Mouse (Mus musculus): ENCODE data around the gene Ypel5. TPM values are rescaled to one million over a fixed set of nuclear protein-coding genes. Genes with fewer than 3 reads are reported as not detected.
A peak's percentile ranks its signal among the peaks of the same experiment; 100 is the strongest.

Gene Ypel5
- polyA plus RNA-seq, 1 experiment from 2014 or later = 53.8 TPM

GRCm38 (mm10) chr17:72881804-72882203 lies 45.6 kb downstream of the Ypel5 start:
- Histone ChIP-seq H3K9ac (replicated peaks; ENCODE audit: low read length) (no peak overlapping the region), H3K9me3 (replicated peaks; ENCODE audit: control insufficient read depth, low read length) (no peaks in the 10 kb centered on the region), H3K4me1 (ENCODE audit: control insufficient read depth, insufficient read depth, low read length) (no peaks in the 10 kb centered on the region), H3K27ac (replicated peaks; ENCODE audit: low read depth, low read length) (no peak overlapping the region), H3K36me3 (replicated peaks; ENCODE audit: control insufficient read depth, insufficient read depth, low read depth, low read length) (no peaks in the 10 kb centered on the region), H3K27me3 (ENCODE audit: control insufficient read depth, insufficient read depth, low read length) (no peaks in the 10 kb centered on the region), H3K4me3 (ENCODE audit: low read depth, low read length) (no peak overlapping the region), H3K4me2 (ENCODE audit: low read depth, low read length) (no peak overlapping the region)
- 49% methylated on average over 1 of the region's 1 CpGs for WGBS
- DNase-seq (ENCODE audit: low spot score) (no peak), ATAC-seq (replicated peaks; ENCODE audit: insufficient number of reproducible peaks, low FRiP score, low TSS enrichment, low read depth) (no peak)

- H3K4me1 ChIP-seq (ENCODE audit: control insufficient read depth, insufficient read depth, low read length) = peaks cover 2% of the 10 kb centered on the region; the same call in 1 of the 2 replicates
- no peak overlapping the region for H3K4me3 ChIP-seq (ENCODE audit: low read depth, low read length)
- H3K9me3 ChIP-seq (replicated peaks; ENCODE audit: control insufficient read depth, low read length) = no peaks in the 10 kb centered on the region
- ATAC-seq (replicated peaks; ENCODE audit: insufficient number of reproducible peaks, low FRiP score, low TSS enrichment, low read depth) (peak; percentile 52; the same call in 1 of the 2 replicates), DNase-seq (ENCODE audit: low spot score) (peak; percentile 86)
- no peak overlapping the region for H3K9ac ChIP-seq (replicated peaks; ENCODE audit: low read length)
- no peak overlapping the region for H3K27ac ChIP-seq (replicated peaks; ENCODE audit: low read depth, low read length)
- 10% methylated on average over 19 of the region's 20 CpGs for WGBS
- no peaks in the 10 kb centered on the region for H3K36me3 ChIP-seq (replicated peaks; ENCODE audit: control insufficient read depth, insufficient read depth, low read depth, low read length)
- H3K27me3 ChIP-seq (ENCODE audit: control insufficient read depth, insufficient read depth, low read length) = no peaks in the 10 kb centered on the region
- H3K4me2 ChIP-seq (ENCODE audit: low read depth, low read length) = no peak overlapping the region
Observed at GRCm38 (mm10) chr17:72889556-72890397, 53.5 kb downstream of the Ypel5 start.

- WGBS = 45% methylated on average over 8 of the region's 8 CpGs
- Histone ChIP-seq H3K4me2 (ENCODE audit: low read depth, low read length) (no peak overlapping the region), H3K4me1 (ENCODE audit: control insufficient read depth, insufficient read depth, low read length) (peaks cover 2% of the 10 kb centered on the region; the same call in 1 of the 2 replicates), H3K27ac (replicated peaks; ENCODE audit: low read depth, low read length) (no peak overlapping the region), H3K36me3 (replicated peaks; ENCODE audit: control insufficient read depth, insufficient read depth, low read depth, low read length) (no peaks in the 10 kb centered on the region), H3K9ac (replicated peaks; ENCODE audit: low read length) (no peak overlapping the region), H3K9me3 (replicated peaks; ENCODE audit: control insufficient read depth, low read length) (no peaks in the 10 kb centered on the region), H3K27me3 (ENCODE audit: control insufficient read depth, insufficient read depth, low read length) (no peaks in the 10 kb centered on the region), H3K4me3 (ENCODE audit: low read depth, low read length) (no peak overlapping the region)
- DNase-seq (ENCODE audit: low spot score) = no peak
- peak; percentile 62; the same call in 1 of the 2 replicates for ATAC-seq (replicated peaks; ENCODE audit: insufficient number of reproducible peaks, low FRiP score, low TSS enrichment, low read depth)
Observed at GRCm38 (mm10) chr17:72890398-72890898, 54.2 kb downstream of the Ypel5 start.

- no peak overlapping the region for H3K9ac ChIP-seq (replicated peaks; ENCODE audit: low read length)
- no peak for DNase-seq (ENCODE audit: low spot score)
- no peaks in the 10 kb centered on the region for H3K9me3 ChIP-seq (replicated peaks; ENCODE audit: control insufficient read depth, low read length)
- no peak overlapping the region for H3K27ac ChIP-seq (replicated peaks; ENCODE audit: low read depth, low read length)
- no peak overlapping the region for H3K4me3 ChIP-seq (ENCODE audit: low read depth, low read length)
- whole genome bisulfite sequencing = 85% methylated on average over 6 of the region's 6 CpGs
- H3K36me3 ChIP-seq (replicated peaks; ENCODE audit: control insufficient read depth, insufficient read depth, low read depth, low read length) = no peaks in the 10 kb centered on the region
- peaks cover 2% of the 10 kb centered on the region; the same call in 1 of the 2 replicates for H3K4me1 ChIP-seq (ENCODE audit: control insufficient read depth, insufficient read depth, low read length)
- no peak for ATAC-seq (replicated peaks; ENCODE audit: insufficient number of reproducible peaks, low FRiP score, low TSS enrichment, low read depth)
- H3K27me3 ChIP-seq (ENCODE audit: control insufficient read depth, insufficient read depth, low read length) = no peaks in the 10 kb centered on the region
- no peak overlapping the region for H3K4me2 ChIP-seq (ENCODE audit: low read depth, low read length)
Observed at GRCm38 (mm10) chr17:72891556-72891955, 55.3 kb downstream of the Ypel5 start.

- no peak for ATAC-seq (replicated peaks; ENCODE audit: insufficient number of reproducible peaks, low FRiP score, low TSS enrichment, low read depth)
- Histone ChIP-seq H3K9ac (replicated peaks; ENCODE audit: low read length) (no peak overlapping the region), H3K9me3 (replicated peaks; ENCODE audit: control insufficient read depth, low read length) (no peaks in the 10 kb centered on the region), H3K4me3 (ENCODE audit: low read depth, low read length) (no peak overlapping the region), H3K4me1 (ENCODE audit: control insufficient read depth, insufficient read depth, low read length) (peaks cover under 1% of the 10 kb centered on the region; the same call in 1 of the 2 replicates), H3K27ac (replicated peaks; ENCODE audit: low read depth, low read length) (no peak overlapping the region), H3K27me3 (ENCODE audit: control insufficient read depth, insufficient read depth, low read length) (no peaks in the 10 kb centered on the region), H3K4me2 (ENCODE audit: low read depth, low read length) (no peak overlapping the region), H3K36me3 (replicated peaks; ENCODE audit: control insufficient read depth, insufficient read depth, low read depth, low read length) (no peaks in the 10 kb centered on the region)
- 86% methylated on average over 3 of the region's 3 CpGs for WGBS
- DNase-seq (ENCODE audit: low spot score) = no peak
Observed at GRCm38 (mm10) chr17:72895506-72895905, 59.3 kb downstream of the Ypel5 start.

GRCm38 (mm10) chr17:72897076-72897475 lies 60.8 kb downstream of the Ypel5 start:
- Histone ChIP-seq H3K27ac (replicated peaks; ENCODE audit: low read depth, low read length) (no peak overlapping the region), H3K9me3 (replicated peaks; ENCODE audit: control insufficient read depth, low read length) (no peaks in the 10 kb centered on the region), H3K27me3 (ENCODE audit: control insufficient read depth, insufficient read depth, low read length) (no peaks in the 10 kb centered on the region), H3K36me3 (replicated peaks; ENCODE audit: control insufficient read depth, insufficient read depth, low read depth, low read length) (no peaks in the 10 kb centered on the region), H3K4me2 (ENCODE audit: low read depth, low read length) (no peak overlapping the region), H3K4me1 (ENCODE audit: control insufficient read depth, insufficient read depth, low read length) (no peaks in the 10 kb centered on the region), H3K9ac (replicated peaks; ENCODE audit: low read length) (no peak overlapping the region), H3K4me3 (ENCODE audit: low read depth, low read length) (no peak overlapping the region)
- ATAC-seq (replicated peaks; ENCODE audit: insufficient number of reproducible peaks, low FRiP score, low TSS enrichment, low read depth) (no peak), DNase-seq (ENCODE audit: low spot score) (no peak)
- WGBS = 92% methylated on average over 7 of the region's 7 CpGs

GRCm38 (mm10) chr17:72897961-72898360 lies 61.7 kb downstream of the Ypel5 start:
- H3K4me1 ChIP-seq (ENCODE audit: control insufficient read depth, insufficient read depth, low read length) = no peaks in the 10 kb centered on the region
- no peak for ATAC-seq (replicated peaks; ENCODE audit: insufficient number of reproducible peaks, low FRiP score, low TSS enrichment, low read depth)
- no peak overlapping the region for H3K9ac ChIP-seq (replicated peaks; ENCODE audit: low read length)
- H3K9me3 ChIP-seq (replicated peaks; ENCODE audit: control insufficient read depth, low read length) = no peaks in the 10 kb centered on the region
- no peak overlapping the region for H3K4me3 ChIP-seq (ENCODE audit: low read depth, low read length)
- WGBS = 81% methylated on average over 5 of the region's 5 CpGs
- no peaks in the 10 kb centered on the region for H3K36me3 ChIP-seq (replicated peaks; ENCODE audit: control insufficient read depth, insufficient read depth, low read depth, low read length)
- DNase-seq (ENCODE audit: low spot score) = no peak
- no peak overlapping the region for H3K27ac ChIP-seq (replicated peaks; ENCODE audit: low read depth, low read length)
- no peaks in the 10 kb centered on the region for H3K27me3 ChIP-seq (ENCODE audit: control insufficient read depth, insufficient read depth, low read length)
- H3K4me2 ChIP-seq (ENCODE audit: low read depth, low read length) = no peak overlapping the region

GRCm38 (mm10) chr17:72898775-72899174 lies 62.5 kb downstream of the Ypel5 start:
- no peak for DNase-seq (ENCODE audit: low spot score)
- no peaks in the 10 kb centered on the region for H3K4me1 ChIP-seq (ENCODE audit: control insufficient read depth, insufficient read depth, low read length)
- 78% methylated on average over 3 of the region's 3 CpGs for WGBS

More at GRCm38 (mm10) chr17:72898775-72899174, 62.5 kb downstream of the Ypel5 start:
- H3K27ac ChIP-seq (replicated peaks; ENCODE audit: low read depth, low read length) = no peak overlapping the region
- no peaks in the 10 kb centered on the region for H3K27me3 ChIP-seq (ENCODE audit: control insufficient read depth, insufficient read depth, low read length)
- ATAC-seq (replicated peaks; ENCODE audit: insufficient number of reproducible peaks, low FRiP score, low TSS enrichment, low read depth) = no peak
- no peak overlapping the region for H3K4me2 ChIP-seq (ENCODE audit: low read depth, low read length)
- H3K4me3 ChIP-seq (ENCODE audit: low read depth, low read length) = no peak overlapping the region
- H3K36me3 ChIP-seq (replicated peaks; ENCODE audit: control insufficient read depth, insufficient read depth, low read depth, low read length) = no peaks in the 10 kb centered on the region
- H3K9ac ChIP-seq (replicated peaks; ENCODE audit: low read length) = no peak overlapping the region
- no peaks in the 10 kb centered on the region for H3K9me3 ChIP-seq (replicated peaks; ENCODE audit: control insufficient read depth, low read length)

All from embryonic facial prominence, embryonic 11.5 days (tissue).